ENCODE assay signal across 18 mouse cellular contexts in genomic region chr15:6723338-6723737, GRCm38 (mm10). TPM values are rescaled to one million over a fixed set of nuclear protein-coding genes. Genes with fewer than 3 reads are reported as not detected.
DNase-seq lines count a peak whose midpoint lies in the region; ATAC-seq and TF ChIP-seq lines count a peak whose summit lies in the region.
"Had no signal": no experiment of that assay in that cellular context is flagged by ENCODE, and none has a peak within 500 bp of the region (broad histone marks: within the 10 kb centered on the region; RNA-seq: fewer than 3 reads in every experiment).

No protein-coding gene starts in this region.

- DNase-seq in heart, adult 2 months: no peak
- no peak for DNase-seq in lung, postnatal 0 days (ENCODE audit: low spot score)
- no peak for DNase-seq in lung, postnatal 25 days (ENCODE audit: low spot score)
- DNase-seq in induced T-regulatory cell, adult 2 months (ENCODE audit: low read depth): peak; percentile 37
- DNase-seq in adrenal gland, postnatal 25 days: no peak
- DNase-seq: cerebellum, adult 9-11 months; gastrocnemius, postnatal 36 days; heart, postnatal 36 days; layer of hippocampus, postnatal 36 days; left cerebral cortex, postnatal 4 days; lung, postnatal 36 days; thymus, postnatal 36 days had no signal

- H3K4me1 ChIP-seq in heart, adult 2 months (ENCODE audit: control insufficient read depth, insufficient read depth, low read length): peaks cover 3% of the 10 kb centered on the region
- 0 out of 2 replicates have a peak, but pooled peaks cover 7% of the 10 kb centered on the region for H3K4me1 ChIP-seq in heart, embryonic 11.5 days (ENCODE audit: control insufficient read depth, insufficient read depth, low read length)
- no peaks in the 10 kb centered on the region for H3K4me1 ChIP-seq in lung, postnatal 0 days (ENCODE audit: insufficient read depth, low read depth, low read length)
- H3K4me1 ChIP-seq: midbrain, embryonic 10.5 days had no signal

- H3K27me3 ChIP-seq in heart, adult 2 months (ENCODE audit: control insufficient read depth, insufficient read depth, low read length): no peaks in the 10 kb centered on the region
- H3K27me3 ChIP-seq in heart, embryonic 11.5 days (ENCODE audit: control insufficient read depth, insufficient read depth, low read length): no peaks in the 10 kb centered on the region
- no peaks in the 10 kb centered on the region for H3K27me3 ChIP-seq in lung, postnatal 0 days (replicated peaks; ENCODE audit: insufficient read depth, low read length)
- H3K27me3 ChIP-seq: heart, embryonic 13.5 days; liver, embryonic 15.5 days had no signal

- no peaks in the 10 kb centered on the region for H3K9me3 ChIP-seq in heart, embryonic 11.5 days (replicated peaks; ENCODE audit: control insufficient read depth, low read length)
- H3K9me3 ChIP-seq in lung, postnatal 0 days (ENCODE audit: low read length): no peaks in the 10 kb centered on the region
- H3K9me3 ChIP-seq: heart, embryonic 13.5 days; liver, embryonic 15.5 days had no signal

- intact Hi-C loops in heart, adult 2 months (cut with DNase I): no loop called here

- H3K79me2 ChIP-seq in heart, adult 2 months (replicated peaks; ENCODE audit: control insufficient read depth, insufficient read depth, low read length): peaks cover 3% of the 10 kb centered on the region; the same call in 1 of the 2 replicates

- no peak for TF ChIP-seq POLR2A in heart, adult 2 months (IDR thresholded peaks at IDR 0.05; ENCODE audit: insufficient read depth, low read depth, low read length)

- H3K9ac ChIP-seq in heart, adult 2 months (ENCODE audit: low read depth, low read length): no peak overlapping the region
- H3K9ac ChIP-seq in heart, embryonic 11.5 days (ENCODE audit: low read depth, low read length): no peak overlapping the region
- no peak overlapping the region for H3K9ac ChIP-seq in lung, postnatal 0 days (replicated peaks; ENCODE audit: low read depth)
- H3K9ac ChIP-seq: heart, embryonic 13.5 days; liver, embryonic 15.5 days had no signal

- no peak for TF ChIP-seq EP300 in heart, adult 2 months (IDR thresholded peaks at IDR 0.05; ENCODE audit: insufficient read depth, low read depth, low read length)
- no peak for TF ChIP-seq EP300 in lung, postnatal 0 days (IDR thresholded peaks at IDR 0.05)

- no peaks in the 10 kb centered on the region; the same call in none of the 2 replicates for H3K36me3 ChIP-seq in heart, adult 2 months (ENCODE audit: control insufficient read depth, insufficient read depth, low read length)
- no peaks in the 10 kb centered on the region for H3K36me3 ChIP-seq in heart, embryonic 11.5 days (ENCODE audit: control insufficient read depth, insufficient read depth, low read length)
- no peaks in the 10 kb centered on the region for H3K36me3 ChIP-seq in lung, postnatal 0 days (ENCODE audit: insufficient read depth, low read length)
- H3K36me3 ChIP-seq: liver, embryonic 15.5 days had no signal

- TF ChIP-seq CTCF in heart, adult 2 months (IDR thresholded peaks at IDR 0.05): 0 out of 2 replicates have a peak, but pooled peaks have one; percentile 5
- peak; percentile 28; the same call in 1 of the 2 replicates for TF ChIP-seq CTCF in lung, postnatal 0 days (IDR thresholded peaks at IDR 0.05)

- no peak overlapping the region for H3K4me2 ChIP-seq in heart, embryonic 11.5 days
- H3K4me2 ChIP-seq in lung, postnatal 0 days (replicated peaks; ENCODE audit: low read depth, low read length): no peak overlapping the region
- H3K4me2 ChIP-seq: heart, embryonic 13.5 days; liver, embryonic 15.5 days had no signal

- no peak for ATAC-seq in heart, embryonic 11.5 days (replicated peaks; ENCODE audit: insufficient number of reproducible peaks, low FRiP score, low TSS enrichment)
- no peak for ATAC-seq in lung, postnatal 0 days
- ATAC-seq in frontal cortex, adult (ENCODE audit: low TSS enrichment): no peak
- ATAC-seq: hindbrain, embryonic 16.5 days had no signal

- H3K4me3 ChIP-seq in heart, adult 2 months: no peak overlapping the region
- no peak overlapping the region for H3K4me3 ChIP-seq in heart, embryonic 11.5 days (ENCODE audit: low read depth, low read length)
- H3K4me3 ChIP-seq in lung, postnatal 0 days (ENCODE audit: low read depth, low read length): no peak overlapping the region
- H3K4me3 ChIP-seq: heart, embryonic 13.5 days; liver, embryonic 15.5 days; midbrain, embryonic 10.5 days had no signal

- H3K27ac ChIP-seq in heart, adult 2 months: no peak overlapping the region
- H3K27ac ChIP-seq in heart, embryonic 11.5 days (ENCODE audit: low read depth, low read length): no peak overlapping the region
- no peak overlapping the region for H3K27ac ChIP-seq in lung, postnatal 0 days (ENCODE audit: low read length)
- H3K27ac ChIP-seq: heart, embryonic 13.5 days; liver, embryonic 15.5 days; midbrain, embryonic 10.5 days had no signal

RNA-seq across cellular contexts. Expression of gene Rictor, which starts 15.2 kb away (rescaled TPM):
- 10 to 100 TPM; 11.0 to 13.0 TPM for total RNA-seq in heart, adult 2 months (2021)
- polyA plus RNA-seq in heart, adult 2 months (2012; rRNA removed): 3.6 and 7.5 TPM in 2 replicates
- 35.0 and 38.4 TPM in 2 replicates for polyA plus RNA-seq in heart, embryonic 11.5 days (2014; fragmentation: Nextera tagmentation; extraction: Ambion mirVana)
- polyA plus RNA-seq in lung, postnatal 0 days (2015; fragmentation: Nextera tagmentation; extraction: Ambion mirVana): 35.5 and 43.7 TPM in 2 replicates
- total RNA-seq in adrenal gland, postnatal 25 days (2021): 28.9 and 32.4 TPM in 2 replicates
